Mouse (Mus musculus): ENCODE data around the gene Nipal3. TPM values are rescaled to one million over a fixed set of nuclear protein-coding genes. Genes with fewer than 3 reads are reported as not detected.

The Nipal3 gene
- 10 to 100 TPM in 18 of 26 experiments, 1 to 10 TPM in 8; 1.6 to 50.0 (median 19.8) TPM for total RNA-seq (2018; cell fraction: chromatin; rRNA removed)
- 10 to 100 TPM; 15.3 to 55.2 (median 27.9) TPM for total RNA-seq (2018; cell fraction: cytosol; rRNA removed)
- 10 to 100 TPM in 25 of 26 experiments, 1 to 10 TPM in 1; 5.2 to 72.9 (median 33.9) TPM for total RNA-seq (2018; cell fraction: nucleus; rRNA removed)
- 10.9 to 33.9 TPM (median 26.1 TPM) in 3 replicates for polyA plus RNA-seq (2018)

DNA sequence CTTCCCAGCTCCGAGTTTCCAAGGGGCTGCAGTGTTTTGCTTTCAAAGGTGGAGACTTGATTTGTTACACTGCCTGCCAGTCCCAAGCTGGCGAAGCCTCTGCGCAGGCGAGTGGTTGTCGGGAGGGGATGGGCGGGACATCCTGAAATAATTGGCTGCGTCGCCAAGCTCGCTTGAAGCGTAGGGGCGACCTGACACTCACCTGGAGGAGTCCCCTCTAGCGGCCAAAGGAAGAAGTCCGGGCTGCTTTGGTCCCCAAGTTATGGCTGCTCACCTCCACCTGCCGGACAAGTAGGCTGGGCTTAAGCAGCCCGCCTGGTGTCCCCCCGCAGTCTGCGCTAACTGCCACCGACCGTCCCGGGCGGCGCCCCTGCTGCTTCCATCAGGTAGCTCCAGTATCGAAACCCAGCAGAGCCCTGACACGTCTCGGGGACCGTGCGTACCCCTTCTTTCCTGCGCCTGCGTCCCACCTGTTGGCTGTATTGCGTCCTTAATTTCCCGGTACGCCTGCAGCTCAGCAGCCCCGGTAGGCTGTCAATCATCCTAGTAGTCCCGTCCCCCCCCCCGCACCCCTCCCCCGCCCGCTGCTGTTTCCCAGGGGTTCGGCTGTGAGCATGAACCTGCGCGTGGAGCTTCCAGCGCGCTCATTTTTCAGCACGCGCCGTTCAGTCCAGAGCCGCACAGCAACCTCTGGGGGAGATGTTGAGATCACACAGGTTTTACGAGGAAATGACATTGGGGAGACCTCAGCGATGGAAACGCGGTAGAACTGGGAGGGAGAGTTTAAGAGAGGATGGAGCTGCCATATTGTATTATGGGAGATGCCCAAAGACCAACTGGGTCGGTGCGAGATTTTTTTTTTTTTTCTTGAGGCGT lies at the start of gene Nipal3, which contains the start of gene Stpg1:
Gene Nipal3 (minus strand): TSS at position 518 of the 876 bp plus-strand sequence.
Gene Stpg1 (plus strand): TSS at position 270 of the 876 bp plus-strand sequence.
- Histone ChIP-seq H3K4me3 (ENCODE audit: inconsistent target) (peak within 1 kb of the TSS; percentile 79), H3K27ac (peak within 1 kb of the TSS; percentile 28; the same call in 1 of the 2 replicates), H3K36me3 (ENCODE audit: inconsistent target) (peaks cover 10% of the 10 kb centered on the region), H3K79me2 (ENCODE audit: inconsistent target) (no peaks in the 10 kb centered on the region; the same call in 1 of the 2 replicates)
- WGBS (ENCODE audit: missing documents) = 2% methylated on average over 52 of the region's 53 CpGs

DNA sequence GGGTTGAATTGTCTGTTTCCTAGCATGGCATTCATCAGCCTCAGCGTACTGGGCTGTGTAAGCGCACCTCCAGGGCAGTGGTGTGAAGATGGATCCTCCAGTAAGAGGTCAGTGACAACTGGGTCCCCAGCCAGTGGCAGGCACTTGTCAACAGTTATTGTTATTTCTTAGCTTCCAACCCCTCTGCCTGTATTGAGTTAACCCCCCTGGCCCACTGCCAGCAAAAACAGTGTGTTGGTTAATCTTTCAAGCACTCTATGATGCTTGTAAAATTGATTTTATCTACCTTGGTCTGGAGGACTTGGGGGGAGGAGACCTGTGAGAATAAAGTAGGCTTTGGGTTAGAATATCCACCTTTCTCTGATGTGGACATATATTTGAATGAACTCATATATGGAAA lies 49.4 kb upstream of the Nipal3 start:
- WGBS (ENCODE audit: missing documents) = 100% methylated on average over 2 of the region's 2 CpGs
- no peak overlapping the region for H3K4me3 ChIP-seq (ENCODE audit: inconsistent target)
- H3K36me3 ChIP-seq (ENCODE audit: inconsistent target) = no peaks in the 10 kb centered on the region
- H3K79me2 ChIP-seq (ENCODE audit: inconsistent target) = no peaks in the 10 kb centered on the region
- no peak overlapping the region for H3K27ac ChIP-seq

GRCm38 (mm10) chr4:135540057-135540456 lies 45.2 kb upstream of the Nipal3 start:
- H3K36me3 ChIP-seq (ENCODE audit: inconsistent target) = no peaks in the 10 kb centered on the region
- H3K79me2 ChIP-seq (ENCODE audit: inconsistent target) = no peaks in the 10 kb centered on the region
- WGBS (ENCODE audit: missing documents) = 90% methylated on average over 9 of the region's 9 CpGs
- no peak overlapping the region for H3K27ac ChIP-seq
- no peak overlapping the region for H3K4me3 ChIP-seq (ENCODE audit: inconsistent target)

- Histone ChIP-seq H3K4me3 (ENCODE audit: inconsistent target) (no peak overlapping the region), H3K79me2 (ENCODE audit: inconsistent target) (no peaks in the 10 kb centered on the region), H3K27ac (no peak overlapping the region), H3K36me3 (ENCODE audit: inconsistent target) (no peaks in the 10 kb centered on the region)
- 94% methylated on average over 12 of the region's 12 CpGs for WGBS (ENCODE audit: missing documents)
Observed at GRCm38 (mm10) chr4:135539056-135539455, 44.2 kb upstream of the Nipal3 start.

DNA sequence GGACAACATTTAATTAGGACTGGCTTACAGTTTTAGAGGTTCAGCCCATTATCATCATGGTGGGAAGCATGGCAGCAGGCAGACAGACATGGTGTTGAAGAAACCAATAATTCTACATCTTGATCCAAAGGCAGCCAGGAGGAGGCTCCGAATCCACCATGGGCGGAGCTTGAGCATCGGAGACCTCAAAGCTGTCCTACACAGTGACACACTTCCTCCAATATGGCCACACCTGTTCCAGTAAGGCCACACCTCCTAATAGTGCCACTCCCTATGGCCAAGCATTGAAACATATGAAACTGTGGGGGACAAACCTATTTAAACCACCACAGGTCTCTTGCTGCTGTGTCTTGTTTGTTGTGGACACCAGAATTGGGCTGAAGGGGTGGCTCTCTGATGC lies 40.2 kb upstream of the Nipal3 start:
- Histone ChIP-seq H3K4me3 (ENCODE audit: inconsistent target) (no peak overlapping the region), H3K27ac (no peak overlapping the region), H3K36me3 (ENCODE audit: inconsistent target) (no peaks in the 10 kb centered on the region), H3K79me2 (ENCODE audit: inconsistent target) (no peaks in the 10 kb centered on the region)
- 93% methylated on average over 3 of the region's 3 CpGs for WGBS (ENCODE audit: missing documents)

GRCm38 (mm10) chr4:135533001-135533400 lies 38.2 kb upstream of the Nipal3 start:
- Histone ChIP-seq H3K79me2 (ENCODE audit: inconsistent target) (no peaks in the 10 kb centered on the region), H3K27ac (no peak overlapping the region), H3K36me3 (ENCODE audit: inconsistent target) (no peaks in the 10 kb centered on the region), H3K4me3 (ENCODE audit: inconsistent target) (no peak overlapping the region)
- 78% methylated on average over 6 of the region's 6 CpGs for WGBS (ENCODE audit: missing documents)

- H3K36me3 ChIP-seq (ENCODE audit: inconsistent target) = no peaks in the 10 kb centered on the region
- H3K27ac ChIP-seq = no peak overlapping the region
- H3K79me2 ChIP-seq (ENCODE audit: inconsistent target) = no peaks in the 10 kb centered on the region
- no peak overlapping the region for H3K4me3 ChIP-seq (ENCODE audit: inconsistent target)
- WGBS (ENCODE audit: missing documents) = 77% methylated on average over 9 of the region's 9 CpGs
Observed at GRCm38 (mm10) chr4:135531771-135532613, 37.2 kb upstream of the Nipal3 start.

DNA sequence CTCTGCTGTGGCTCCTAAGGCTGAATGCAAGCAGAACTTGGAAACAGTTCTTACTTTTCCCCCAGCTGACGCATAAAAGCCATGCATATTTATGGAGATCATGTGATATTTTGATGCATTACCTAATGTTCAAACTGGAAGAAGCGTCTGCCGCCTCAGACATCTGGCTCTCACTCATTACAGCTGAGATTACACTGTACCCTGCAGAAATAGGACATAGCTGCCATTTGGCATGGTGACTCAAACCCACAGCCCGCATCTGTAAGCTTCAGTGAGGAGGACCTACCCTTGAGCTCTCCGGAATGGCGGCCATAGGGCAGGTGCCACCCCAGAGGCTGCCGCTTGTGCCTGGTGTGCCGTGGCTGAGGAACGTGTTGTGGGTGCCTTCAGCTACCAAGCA lies 36.4 kb upstream of the Nipal3 start:
- Histone ChIP-seq H3K4me3 (ENCODE audit: inconsistent target) (no peak overlapping the region), H3K79me2 (ENCODE audit: inconsistent target) (no peaks in the 10 kb centered on the region), H3K27ac (no peak overlapping the region), H3K36me3 (ENCODE audit: inconsistent target) (no peaks in the 10 kb centered on the region)
- 98% methylated on average over 9 of the region's 9 CpGs for WGBS (ENCODE audit: missing documents)

DNA sequence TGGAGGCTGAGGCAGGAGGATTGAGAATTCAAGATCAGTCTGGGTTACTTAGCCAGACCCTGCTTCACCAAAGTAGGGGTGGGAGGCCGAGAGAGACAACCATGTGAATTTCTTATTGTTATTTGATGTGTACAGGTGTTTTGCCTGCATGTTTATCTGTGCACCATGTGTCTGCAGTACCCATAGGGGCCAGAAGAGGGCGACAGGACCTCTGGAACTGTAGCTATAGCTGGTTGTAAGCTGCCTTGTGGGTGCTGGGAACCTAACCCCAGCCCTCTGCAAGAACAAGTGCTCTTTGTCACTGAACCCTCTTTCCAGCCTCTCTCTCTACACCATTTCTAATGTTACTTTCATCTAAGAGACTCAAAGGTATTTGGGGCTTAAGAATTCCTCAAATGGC lies 35.4 kb upstream of the Nipal3 start:
- Histone ChIP-seq H3K79me2 (ENCODE audit: inconsistent target) (no peaks in the 10 kb centered on the region), H3K27ac (no peak overlapping the region), H3K4me3 (ENCODE audit: inconsistent target) (no peak overlapping the region), H3K36me3 (ENCODE audit: inconsistent target) (no peaks in the 10 kb centered on the region)
- 55% methylated on average over 2 of the region's 2 CpGs for WGBS (ENCODE audit: missing documents)

DNA sequence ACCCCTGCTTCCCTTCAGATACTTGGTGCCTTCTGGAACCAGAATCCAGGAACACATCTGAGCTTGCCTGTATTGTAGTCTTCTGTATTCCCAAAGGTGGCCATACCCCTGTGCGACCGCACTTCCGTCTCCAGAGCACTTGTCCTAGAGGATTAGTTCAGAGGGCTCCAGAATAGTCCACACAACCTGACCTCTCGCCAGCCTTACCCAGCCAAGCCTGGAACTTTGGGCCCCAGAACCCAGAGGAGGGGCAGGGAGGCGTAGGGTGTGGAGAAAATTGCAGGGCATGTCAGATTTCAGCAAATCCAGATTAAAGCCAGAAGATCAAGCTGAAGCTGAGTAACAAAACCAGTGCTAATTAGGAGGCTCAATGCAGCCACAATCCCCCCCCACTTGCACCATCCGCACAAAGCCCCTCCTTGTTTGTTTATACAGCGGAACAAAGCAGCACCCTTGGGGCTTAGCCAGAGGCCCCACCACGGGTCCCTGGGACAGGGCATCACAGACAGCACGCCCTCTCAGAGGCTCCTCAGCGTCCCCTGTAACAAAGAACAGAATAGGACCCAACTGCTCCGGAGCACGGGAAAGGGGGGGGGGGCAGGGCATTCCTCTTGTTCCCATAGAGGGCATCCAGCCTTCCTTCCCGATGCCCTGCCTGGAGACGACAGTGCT lies 31.3 kb upstream of the Nipal3 start:
- no peaks in the 10 kb centered on the region for H3K36me3 ChIP-seq (ENCODE audit: inconsistent target)
- no peak overlapping the region for H3K4me3 ChIP-seq (ENCODE audit: inconsistent target)
- 72% methylated on average over 13 of the region's 14 CpGs for WGBS (ENCODE audit: missing documents)
- no peak overlapping the region for H3K27ac ChIP-seq
- no peaks in the 10 kb centered on the region for H3K79me2 ChIP-seq (ENCODE audit: inconsistent target)

- 85% methylated on average over 12 of the region's 12 CpGs for WGBS (ENCODE audit: missing documents)
- H3K79me2 ChIP-seq (ENCODE audit: inconsistent target) = no peaks in the 10 kb centered on the region
Observed at GRCm38 (mm10) chr4:135525057-135525456, 30.2 kb upstream of the Nipal3 start.

DNA sequence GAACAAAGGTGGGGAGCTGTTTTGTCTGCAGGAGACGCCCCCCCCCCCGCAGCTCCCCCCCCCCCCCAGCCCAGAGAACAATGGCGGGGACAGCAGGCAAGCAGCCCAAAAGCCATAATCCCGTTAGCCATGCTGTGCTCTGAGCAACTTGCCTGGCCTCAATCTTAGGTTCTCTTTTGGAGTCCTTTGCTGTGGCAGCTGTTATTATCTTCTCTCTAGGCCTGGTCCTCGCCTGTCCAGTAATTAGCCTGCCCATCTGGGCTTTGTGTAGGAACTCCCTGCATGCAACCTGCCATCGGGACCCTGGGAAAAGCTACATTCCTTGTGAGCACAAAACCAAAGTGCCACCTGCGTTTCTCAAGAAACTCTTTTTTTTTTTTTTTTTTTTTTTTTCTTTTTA lies 29.1 kb upstream of the Nipal3 start:
- H3K4me3 ChIP-seq (ENCODE audit: inconsistent target) = no peak overlapping the region
- no peak overlapping the region for H3K27ac ChIP-seq
- H3K79me2 ChIP-seq (ENCODE audit: inconsistent target) = no peaks in the 10 kb centered on the region
- 52% methylated on average over 7 of the region's 7 CpGs for WGBS (ENCODE audit: missing documents)
- H3K36me3 ChIP-seq (ENCODE audit: inconsistent target) = no peaks in the 10 kb centered on the region

More at GRCm38 (mm10) chr4:135525057-135525456, 30.2 kb upstream of the Nipal3 start:
- Histone ChIP-seq H3K36me3 (ENCODE audit: inconsistent target) (no peaks in the 10 kb centered on the region), H3K4me3 (ENCODE audit: inconsistent target) (no peak overlapping the region), H3K27ac (no peak overlapping the region)

DNA sequence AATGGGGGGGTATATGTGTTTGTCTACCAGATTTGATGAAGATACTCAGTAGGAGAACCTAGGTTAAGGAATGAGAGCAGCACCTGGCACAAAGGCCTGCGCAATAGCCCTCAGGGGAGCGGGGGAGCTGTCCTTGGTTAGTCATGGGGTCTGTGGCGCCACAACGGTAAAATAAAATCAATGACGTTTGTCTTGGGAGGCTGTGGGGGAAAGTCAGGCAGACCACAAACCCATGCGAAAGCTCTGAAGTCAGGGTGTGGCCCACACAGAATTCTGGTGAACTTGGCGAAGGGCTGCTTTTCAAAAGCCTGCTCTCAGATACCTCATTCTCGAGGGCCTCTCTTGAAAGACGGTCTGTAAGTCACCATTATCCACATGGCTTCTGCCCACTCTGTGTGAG lies 25.6 kb upstream of the Nipal3 start:
- 67% methylated on average over 9 of the region's 9 CpGs for WGBS (ENCODE audit: missing documents)
- no peak overlapping the region for H3K4me3 ChIP-seq (ENCODE audit: inconsistent target)
- no peaks in the 10 kb centered on the region for H3K36me3 ChIP-seq (ENCODE audit: inconsistent target)
- H3K27ac ChIP-seq = no peak overlapping the region
- no peaks in the 10 kb centered on the region for H3K79me2 ChIP-seq (ENCODE audit: inconsistent target)

DNA sequence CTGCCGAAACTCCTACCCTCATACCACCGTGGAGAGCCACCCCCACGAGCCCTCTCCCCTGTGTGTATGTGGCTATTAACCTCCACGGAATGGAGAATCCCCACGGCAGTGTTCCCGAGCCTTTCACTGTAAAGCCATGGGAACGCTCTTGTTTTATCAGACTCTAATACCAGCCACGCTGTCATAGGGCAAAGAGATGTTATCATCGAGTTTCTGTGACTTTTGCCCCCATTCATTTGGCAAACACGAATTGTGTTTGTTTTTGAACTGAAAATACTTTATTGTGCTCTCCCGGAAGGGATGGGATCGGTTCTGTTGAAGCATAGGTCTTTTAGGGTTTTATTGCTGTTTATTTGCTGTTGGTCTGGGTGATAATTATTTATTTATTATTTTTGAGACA lies 23.3 kb upstream of the Nipal3 start:
- 93% methylated on average over 12 of the region's 12 CpGs for WGBS (ENCODE audit: missing documents)
- no peaks in the 10 kb centered on the region for H3K36me3 ChIP-seq (ENCODE audit: inconsistent target)
- no peak overlapping the region for H3K4me3 ChIP-seq (ENCODE audit: inconsistent target)
- H3K27ac ChIP-seq = no peak overlapping the region
- H3K79me2 ChIP-seq (ENCODE audit: inconsistent target) = no peaks in the 10 kb centered on the region

All from macrophage (primary cell).